ENCODE assay signal across 23 mouse cellular contexts in the genomic region with DNA sequence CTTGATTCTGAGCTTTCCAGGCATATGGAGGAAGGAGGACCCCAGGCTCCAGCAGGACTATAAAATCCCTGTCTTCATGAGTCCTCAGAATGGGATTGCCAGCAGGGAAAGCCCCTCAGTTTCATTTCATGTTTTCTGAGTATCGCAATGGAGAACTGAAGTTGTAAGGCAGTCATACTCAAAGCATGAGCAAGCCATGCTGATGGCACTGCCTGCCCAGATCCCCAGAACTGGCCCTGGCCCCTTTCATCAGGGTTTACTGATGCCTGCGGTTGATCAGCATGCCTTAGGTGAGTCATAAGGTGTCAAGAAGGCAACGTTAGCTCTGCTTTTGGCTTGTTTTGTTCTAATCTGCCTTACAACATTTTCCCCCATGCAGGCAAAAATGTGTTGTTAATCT. TPM values are rescaled to one million over a fixed set of nuclear protein-coding genes. Genes with fewer than 3 reads are reported as not detected.
A peak's percentile ranks its signal among the peaks of the same experiment; 100 is the strongest.
DNase-seq lines count a peak whose midpoint lies in the region; ATAC-seq and TF ChIP-seq lines count a peak whose summit lies in the region.
"Had no signal": no experiment of that assay in that cellular context is flagged by ENCODE, and none has a peak within 500 bp of the region (broad histone marks: within the 10 kb centered on the region; RNA-seq: fewer than 3 reads in every experiment).

No protein-coding gene starts in this region.

- no peak for TF ChIP-seq CTCF in Patski (IDR thresholded peaks at IDR 0.05)
- TF ChIP-seq CTCF in lung, adult 2 months (IDR thresholded peaks at IDR 0.05; ENCODE audit: insufficient read depth, low read length), result no peak

- H3K27me3 ChIP-seq in Patski, result no peaks in the 10 kb centered on the region
- H3K27me3 ChIP-seq: embryonic facial prominence, embryonic 12.5 days; midbrain, embryonic 12.5 days had no signal

- peak; percentile 90 for ATAC-seq in Patski
- ATAC-seq in megakaryocyte progenitor cell, adult 5-6 weeks (replicated peaks; ENCODE audit: poor library complexity), result peak; percentile 58
- ATAC-seq: hindbrain, postnatal 0 days; liver, postnatal 0 days had no signal

- CTCF ChIA-PET in Patski (lab: Charles Lee), result no interaction called here

- 74% methylated on average over 3 of the region's 3 CpGs for WGBS in lung, adult 2 months

- TF ChIP-seq POLR2A in lung, adult 2 months (IDR thresholded peaks at IDR 0.05; ENCODE audit: borderline replicate concordance, extremely low read depth, low read depth, low read length), result no peak

- POLR2A ChIA-PET in Patski (lab: Charles Lee), result no interaction called here

- in situ Hi-C loops in Patski (cut with MboI; ENCODE audit: low pct_unique_long_range_greater_than_20kb), result no loop called here

- no peak overlapping the region for H3K4me3 ChIP-seq in lung, adult 2 months (replicated peaks; ENCODE audit: extremely low read depth, low read depth, low read length)
- H3K4me3 ChIP-seq: embryonic facial prominence, embryonic 12.5 days; gastrocnemius, adult 2 months; midbrain, embryonic 12.5 days had no signal

- H3K4me1 ChIP-seq in lung, adult 2 months (ENCODE audit: control insufficient read depth, insufficient read depth, low read length), result no peaks in the 10 kb centered on the region
- H3K4me1 ChIP-seq: embryonic facial prominence, embryonic 12.5 days; midbrain, embryonic 12.5 days had no signal

- DNase-seq in layer of hippocampus, adult 11-12 months (ENCODE audit: low spot score), result peak; percentile 21
- no peak for DNase-seq in layer of hippocampus, adult 18-20 months (ENCODE audit: low spot score in 2 of 2)
- DNase-seq in 3T3-L1 (ENCODE audit: low read depth, low spot score) (peak; percentile 64), Patski (ENCODE audit: low read depth, low spot score) (peak; percentile 50)
- no peak for DNase-seq in cerebellum, postnatal 10 days
- DNase-seq in right cerebral cortex, postnatal 14 days, result no peak
- no peak for DNase-seq in lung, adult 2 months
- DNase-seq: adrenal gland, postnatal 10 days; cerebellum, adult 11-12 months; gastrocnemius, adult 2 months; heart, adult 18-20 months; kidney, adult 9 months; kidney, postnatal 36 days; layer of hippocampus, postnatal 36 days; liver; liver, postnatal 0 days; lung, postnatal 36 days; right cerebral cortex, postnatal 25 days; thymus, adult 18-20 months had no signal

RNA-seq across cellular contexts. Expression of a gene that starts 45.0 kb away (rescaled TPM):
- total RNA-seq in layer of hippocampus, adult 18-20 months (2021), result 10 to 100 TPM; 30.6 to 32.9 TPM
- 42.7 TPM for polyA plus RNA-seq in Patski (2021)
- 1.0 TPM in 1 of 2 replicates, not detected in the other for total RNA-seq in megakaryocyte progenitor cell, adult 5-6 weeks (2015)
- 0.33 and 0.61 TPM in 2 replicates for total RNA-seq in megakaryocyte progenitor cell, adult 5-6 weeks (2017)
- polyA plus RNA-seq in lung, adult 2 months (2012; rRNA removed), result 83.1 and 140 TPM in 2 replicates

RNA-seq across cellular contexts. Expression of a gene that starts 48.0 kb away (rescaled TPM):
- 1 to 10 TPM; 5.7 to 6.7 TPM for total RNA-seq in layer of hippocampus, adult 18-20 months (2021)
- 9.4 TPM for polyA plus RNA-seq in Patski (2021)
- total RNA-seq in megakaryocyte progenitor cell, adult 5-6 weeks (2015), result 10.7 and 12.2 TPM in 2 replicates
- total RNA-seq in megakaryocyte progenitor cell, adult 5-6 weeks (2017), result 3.5 and 3.8 TPM in 2 replicates
- polyA plus RNA-seq in lung, adult 2 months (2012; rRNA removed), result 21.0 and 21.8 TPM in 2 replicates

Comparison
In these comparisons a context has a peak if more than half of its experiments do, and no peak if none do; other contexts are left out.
1. DNase-seq: peak in layer of hippocampus, adult 11-12 months (single experiment), 3T3-L1 (single experiment) and Patski (single experiment); none in layer of hippocampus, adult 18-20 months (0 of 2), cerebellum, postnatal 10 days (0 of 2), right cerebral cortex, postnatal 14 days (single experiment) and lung, adult 2 months (single experiment).
2. RNA of a gene that starts 45.0 kb away (total RNA-seq): 30.6 to 32.9 TPM in layer of hippocampus, adult 18-20 months; 0.33 to 1.0 TPM in megakaryocyte progenitor cell, adult 5-6 weeks; every median in the first group is over 10 times any median in the second.